Comparison of ENCODE assay signal across 1 mouse cellular context in the genomic region with DNA sequence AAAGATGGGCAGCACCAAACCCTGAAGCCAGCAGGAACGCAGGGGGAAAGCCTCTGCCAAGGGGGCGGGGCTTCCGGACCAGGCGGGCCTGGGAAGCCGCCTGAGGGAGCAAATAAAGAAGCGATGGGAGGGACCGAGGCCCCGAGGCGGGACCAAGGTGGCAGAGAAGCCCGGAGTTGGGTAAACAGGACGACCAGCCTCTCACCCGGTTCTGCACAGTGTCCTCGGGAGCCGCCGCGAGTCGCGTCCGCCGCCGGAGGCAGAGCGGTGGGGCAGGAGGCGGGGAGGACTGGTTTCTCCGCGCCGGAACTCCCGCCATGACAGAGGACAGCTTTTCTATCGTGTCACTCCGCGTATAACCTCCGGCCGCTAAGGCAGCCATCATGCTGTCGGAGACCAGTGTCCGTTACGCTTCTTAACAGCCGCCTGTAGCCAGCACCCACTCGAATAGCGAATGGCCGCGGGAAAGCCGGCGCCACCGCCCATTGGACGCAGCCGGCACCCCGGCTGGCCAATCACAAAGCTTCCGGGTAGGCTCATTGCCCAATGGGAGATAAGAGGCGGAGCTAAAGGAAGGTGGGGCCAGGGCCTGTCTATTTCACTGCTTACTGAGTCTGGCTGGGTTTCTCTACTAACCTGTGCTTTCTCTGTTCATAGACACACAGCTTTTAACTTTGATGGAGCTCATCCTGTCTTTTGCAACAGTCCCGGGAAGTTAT.
TF ChIP-seq lines count a peak whose summit lies in the region.

A gene (plus strand): TSS at position 144 of the 719 bp plus-strand sequence.
A gene (minus strand): TSS at position 469 of the 719 bp plus-strand sequence.

TF ChIP-seq in CH12.LX, 34 proteins besides CTCF, POLR2A, EP300 and RAD21 (continued from another document):
- TF ChIP-seq SMC3 (IDR thresholded peaks at IDR 0.05; ENCODE audit: low read depth, low read length) (no peak), GABPA (IDR thresholded peaks at IDR 0.05; ENCODE audit: insufficient replicate concordance, low read depth, low read length) (no peak), MAFK (IDR thresholded peaks at IDR 0.05; ENCODE audit: insufficient replicate concordance, low read length) (no peak), IRF4 (IDR thresholded peaks at IDR 0.05; ENCODE audit: low read depth, low read length) (0 out of 2 replicates have a peak, but pooled peaks have one; percentile 16), ZMIZ1 (IDR thresholded peaks at IDR 0.05; ENCODE audit: low read depth, low read length) (no peak; the same call in 1 of the 2 replicates), TBP (conservative IDR thresholded peaks at IDR 0.05; ENCODE audit: low read depth, low read length) (peak; percentile 92), HCFC1 (IDR thresholded peaks at IDR 0.05; ENCODE audit: low read depth, low read length) (no peak; the same call in 1 of the 2 replicates), UBTF (IDR thresholded peaks at IDR 0.05; ENCODE audit: low read depth, low read length) (no peak), NELFE (IDR thresholded peaks at IDR 0.05; ENCODE audit: low read depth, low read length) (peak; percentile 67; the same call in 1 of the 2 replicates), ZC3H11A (IDR thresholded peaks at IDR 0.05; ENCODE audit: low read depth, low read length) (no peak), E2F4 (IDR thresholded peaks at IDR 0.05; ENCODE audit: insufficient replicate concordance, low read depth, low read length) (peak; percentile 77; the same call in 1 of the 2 replicates), ETS1 (conservative IDR thresholded peaks at IDR 0.05; ENCODE audit: low read depth, low read length) (no peak), SIN3A (IDR thresholded peaks at IDR 0.05; ENCODE audit: low read length) (peak; percentile 72)
